Mouse (Mus musculus) gastrocnemius, postnatal 14 days (tissue): ENCODE measurements around the gene 1810010H24Rik. TPM values are rescaled to one million over a fixed set of nuclear protein-coding genes. Genes with fewer than 3 reads are reported as not detected.
"Not testable (repeated sequence)": the region's sequence is repeated elsewhere in the genome, so short reads cannot be mapped to it uniquely, and the experiment has no call there.

Experiments
- DNase-seq: peaks from one replicate; pipeline ENCODE4 v3.0.0; 2021; ENCODE audit warnings: mixed read lengths
- intact Hi-C: fragments of 180-260 bp; cut with DNase I; formaldehyde crosslinking; loops from one replicate; pipeline ENCODE4 v1.15.1; 2025; ENCODE audit warnings: low total_unique reads
- long read RNA-seq, 2 experiments: library from polyadenylated mRNA; stranded (forward); transcript quantifications; one replicate each; pipeline ENCODE4 v2.0.0; 2021
- total RNA-seq, 2 experiments: library from RNA; stranded (reverse); gene quantifications; 2 replicates each; pipeline ENCODE4 v1.2.3; 2021

1810010H24Rik gene
- 1 to 10 TPM; 1.4 to 2.1 TPM for total RNA-seq
- long read RNA-seq, experiment 1, partial matches to known transcripts = 3 of 3 reads
- long read RNA-seq, experiment 1, other reads (novel, unspliced or antisense) = 0 of 3 reads
- long read RNA-seq, experiment 2, partial matches to known transcripts = 2 of 2 reads
- long read RNA-seq, experiment 2, other reads (novel, unspliced or antisense) = 0 of 2 reads

GRCm38 (mm10) chr11:107025411-107026321 is at the start of gene 1810010H24Rik:
Gene 1810010H24Rik, plus strand, starts transcription at chr11:107025681.
- DNase-seq = peak; percentile 20

DNA sequence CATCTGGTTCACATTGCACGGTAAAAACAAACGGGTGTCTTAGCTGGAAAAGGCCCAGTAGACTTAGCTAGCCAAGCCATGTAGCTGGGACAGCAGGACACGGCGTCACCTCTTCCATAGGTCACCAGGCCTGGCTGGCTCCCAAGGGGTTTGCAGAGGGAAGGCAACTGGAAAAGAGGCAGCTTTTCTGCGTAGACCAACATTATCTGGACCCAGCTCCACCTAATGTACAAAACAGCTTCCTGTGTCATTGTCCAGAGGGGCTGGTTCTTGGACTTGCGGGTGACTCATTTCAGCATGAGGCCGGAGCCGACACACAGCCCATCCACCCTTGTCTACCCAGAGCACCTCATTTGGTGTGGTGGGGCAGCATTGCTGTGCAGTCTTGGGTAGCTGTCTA is 49.3 kb upstream of the 1810010H24Rik start:
- intact Hi-C loops = loop anchor here (5.0 kb wide), 2 partner anchors 54 to 124 kb away; partner anchors contain the start of gene Smurf2
- DNase-seq = peak; percentile 66

More at GRCm38 (mm10) chr11:107025411-107026321, at the start of gene 1810010H24Rik:
- intact Hi-C loops = no loop called here

- intact Hi-C loops = no loop called here
Measured at GRCm38 (mm10) chr11:106980455-106980854, 45.0 kb upstream of the 1810010H24Rik start.

DNA sequence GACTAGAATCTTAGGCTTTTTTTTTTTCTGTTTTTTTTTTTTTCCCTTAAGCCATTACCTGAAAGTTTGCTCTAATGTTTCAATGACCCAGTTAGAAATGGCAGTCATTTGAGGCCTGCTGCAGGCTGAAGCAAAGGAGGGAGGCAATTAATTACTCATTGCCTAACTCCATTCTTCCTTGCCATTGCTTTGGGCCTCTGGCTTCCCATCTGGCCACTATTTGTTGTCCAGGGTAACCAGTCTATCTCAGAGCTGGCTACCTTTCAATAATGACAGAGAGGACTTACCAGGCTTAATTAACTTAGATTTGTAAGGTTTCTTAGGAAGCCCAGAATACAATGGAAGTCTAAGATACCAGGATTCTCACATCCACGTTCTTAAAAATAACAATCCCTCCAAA is 43.7 kb upstream of the 1810010H24Rik start:
- intact Hi-C loops = no loop called here
- no peak for DNase-seq

More at GRCm38 (mm10) chr11:106980455-106980854, 45.0 kb upstream of the 1810010H24Rik start:
- DNase-seq = peak; percentile 45

DNA sequence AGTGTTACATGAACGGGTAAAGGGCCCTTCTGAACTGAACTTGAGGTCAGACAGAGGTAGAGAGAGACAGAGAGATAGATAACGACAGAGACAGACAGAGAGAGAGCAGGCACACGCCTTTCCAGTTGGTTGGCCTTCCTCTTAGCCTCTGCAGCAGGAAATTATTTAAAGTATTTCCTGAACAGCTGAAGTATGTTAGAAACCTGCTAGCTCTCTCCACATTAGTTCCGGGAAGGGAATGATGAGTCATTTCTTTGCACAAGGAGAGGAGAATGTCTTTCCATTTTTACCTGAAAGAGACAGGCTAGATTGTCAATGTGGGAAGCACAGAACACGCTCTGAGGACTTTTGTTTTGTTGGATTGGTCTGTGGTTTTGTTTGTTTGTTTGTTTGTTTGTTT is 43.1 kb upstream of the 1810010H24Rik start:
- DNase-seq = no peak
- intact Hi-C loops = no loop called here

- DNase-seq, intact Hi-C loops: not testable (repeated sequence)
Measured at GRCm38 (mm10) chr11:106985979-106986604, 39.4 kb upstream of the 1810010H24Rik start.

DNA sequence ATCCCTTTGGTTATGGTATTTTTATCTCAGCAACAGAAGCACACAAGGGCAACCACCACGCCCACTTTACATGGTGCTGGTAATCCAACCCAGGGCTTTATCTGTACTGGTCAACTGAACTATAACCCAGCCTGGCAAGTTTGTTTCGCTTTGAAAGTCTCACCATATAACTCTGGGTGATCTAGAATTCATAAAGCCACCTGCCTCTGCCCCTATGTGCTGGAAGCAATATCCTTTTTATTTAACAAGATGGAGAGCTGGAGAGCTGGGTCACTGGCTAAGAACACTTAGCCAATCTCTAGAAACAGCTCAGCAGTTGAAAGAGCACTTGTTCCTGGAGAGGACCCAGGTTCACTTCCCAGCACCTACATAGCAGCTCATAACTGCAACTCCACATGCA is 38.1 kb upstream of the 1810010H24Rik start:
- no peak for DNase-seq
- intact Hi-C loops = no loop called here

GRCm38 (mm10) chr11:106994246-106995085 is 31.0 kb upstream of the 1810010H24Rik start:
- intact Hi-C loops = no loop called here
- DNase-seq = no peak

GRCm38 (mm10) chr11:106996492-106996891 is 29.0 kb upstream of the 1810010H24Rik start:
- intact Hi-C loops = not testable (repeated sequence)

GRCm38 (mm10) chr11:106997976-106998375 is 27.5 kb upstream of the 1810010H24Rik start:
- DNase-seq = no peak
- intact Hi-C loops = no loop called here

More at GRCm38 (mm10) chr11:106996492-106996891, 29.0 kb upstream of the 1810010H24Rik start:
- DNase-seq = not testable (repeated sequence)

DNA sequence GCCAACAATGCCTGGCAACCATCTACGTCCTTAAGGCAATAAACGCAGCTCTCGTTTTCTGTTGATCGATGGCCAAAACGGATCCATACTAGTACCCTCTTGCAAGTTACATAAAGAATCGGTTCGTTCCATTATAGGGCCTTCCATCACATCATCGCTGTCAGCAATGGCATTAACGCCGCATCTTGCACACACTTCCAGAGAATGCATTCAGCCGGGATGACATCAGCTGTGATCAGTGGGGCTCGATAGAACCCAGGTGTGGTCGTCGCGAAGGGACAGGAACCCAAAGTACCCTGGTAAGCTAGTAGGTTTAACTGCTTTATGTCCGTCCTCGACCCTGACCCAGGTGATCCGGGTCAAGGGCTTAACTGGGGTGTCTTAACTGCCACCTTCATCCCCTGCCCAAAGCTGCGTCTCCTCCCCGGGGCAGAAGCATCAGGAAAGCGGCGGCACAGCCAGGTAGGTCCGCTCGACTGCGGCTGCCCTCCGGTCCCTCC is 26.8 kb upstream of the 1810010H24Rik start:
- no peak for DNase-seq
- intact Hi-C loops = no loop called here

DNA sequence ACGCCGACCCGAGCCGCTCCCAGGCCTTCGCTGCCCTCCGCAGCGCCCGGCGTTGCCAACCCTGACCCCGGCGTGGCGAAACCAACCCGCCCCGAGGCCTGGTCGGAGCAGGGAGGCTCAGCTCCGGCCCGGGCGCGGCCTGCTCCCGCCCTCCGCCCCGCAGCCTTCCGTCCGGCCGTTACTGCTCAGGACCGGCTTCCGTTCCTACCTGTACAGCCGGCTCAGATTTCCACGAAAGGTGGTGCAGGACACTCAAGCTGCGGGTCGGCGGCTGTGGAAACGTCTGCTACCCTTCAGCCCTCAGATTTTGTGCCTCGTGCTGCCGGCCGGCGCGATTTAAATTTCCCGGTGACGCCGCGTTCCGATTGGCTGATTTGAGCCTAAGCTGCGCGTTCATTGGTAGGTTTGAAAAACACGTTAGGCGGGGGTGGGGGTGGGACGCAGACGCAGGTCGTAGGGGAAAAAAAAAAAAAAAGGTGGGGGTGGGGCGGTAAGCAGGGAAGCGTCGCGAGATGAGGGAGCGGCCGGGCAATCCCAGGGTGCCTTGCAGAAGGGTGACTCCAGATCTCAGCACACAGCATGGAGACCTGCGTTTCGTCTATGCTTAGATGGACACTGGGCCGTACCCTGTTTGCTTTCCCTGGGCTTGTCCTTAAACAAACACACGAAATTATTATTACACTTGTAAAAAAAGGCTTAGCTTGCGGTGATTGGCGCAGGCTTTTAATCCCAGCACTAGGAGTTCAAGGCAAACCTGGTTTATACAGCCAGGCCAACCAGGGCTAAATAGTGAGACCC is 26.1 kb upstream of the 1810010H24Rik start, which contains the start of gene Kpna2:
Gene Kpna2, minus strand, starts transcription at position 391 of the 798 bp plus-strand sequence.
- intact Hi-C loops = no loop called here
- DNase-seq = peak; percentile 86

DNA sequence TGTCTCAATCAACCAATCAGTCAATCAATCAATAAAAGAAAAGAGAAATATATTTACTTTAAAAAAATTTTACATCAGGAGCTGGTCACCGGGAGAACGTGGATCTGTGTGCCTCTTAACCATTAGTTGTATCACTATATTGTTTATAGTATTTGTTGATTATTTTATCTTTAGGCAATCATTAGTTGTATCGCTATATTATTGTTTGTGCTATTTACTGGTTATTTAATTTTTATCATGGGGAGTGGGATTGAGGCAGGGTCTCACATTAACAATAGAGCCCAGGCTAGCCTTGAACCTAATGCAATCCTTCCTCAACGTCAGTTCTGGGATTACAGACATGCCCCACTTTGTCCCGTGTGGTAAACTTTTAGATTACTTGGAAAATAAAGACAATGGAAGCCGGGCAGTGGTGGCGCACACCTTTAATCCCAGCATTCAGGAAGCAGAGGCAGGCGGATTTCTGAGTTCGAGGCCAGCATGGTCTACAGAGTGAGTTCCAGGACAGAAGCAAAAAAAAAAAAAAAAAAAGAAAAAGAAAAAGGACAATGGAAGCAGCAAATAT is 25.4 kb upstream of the 1810010H24Rik start:
- intact Hi-C loops = no loop called here
- DNase-seq = no peak

DNA sequence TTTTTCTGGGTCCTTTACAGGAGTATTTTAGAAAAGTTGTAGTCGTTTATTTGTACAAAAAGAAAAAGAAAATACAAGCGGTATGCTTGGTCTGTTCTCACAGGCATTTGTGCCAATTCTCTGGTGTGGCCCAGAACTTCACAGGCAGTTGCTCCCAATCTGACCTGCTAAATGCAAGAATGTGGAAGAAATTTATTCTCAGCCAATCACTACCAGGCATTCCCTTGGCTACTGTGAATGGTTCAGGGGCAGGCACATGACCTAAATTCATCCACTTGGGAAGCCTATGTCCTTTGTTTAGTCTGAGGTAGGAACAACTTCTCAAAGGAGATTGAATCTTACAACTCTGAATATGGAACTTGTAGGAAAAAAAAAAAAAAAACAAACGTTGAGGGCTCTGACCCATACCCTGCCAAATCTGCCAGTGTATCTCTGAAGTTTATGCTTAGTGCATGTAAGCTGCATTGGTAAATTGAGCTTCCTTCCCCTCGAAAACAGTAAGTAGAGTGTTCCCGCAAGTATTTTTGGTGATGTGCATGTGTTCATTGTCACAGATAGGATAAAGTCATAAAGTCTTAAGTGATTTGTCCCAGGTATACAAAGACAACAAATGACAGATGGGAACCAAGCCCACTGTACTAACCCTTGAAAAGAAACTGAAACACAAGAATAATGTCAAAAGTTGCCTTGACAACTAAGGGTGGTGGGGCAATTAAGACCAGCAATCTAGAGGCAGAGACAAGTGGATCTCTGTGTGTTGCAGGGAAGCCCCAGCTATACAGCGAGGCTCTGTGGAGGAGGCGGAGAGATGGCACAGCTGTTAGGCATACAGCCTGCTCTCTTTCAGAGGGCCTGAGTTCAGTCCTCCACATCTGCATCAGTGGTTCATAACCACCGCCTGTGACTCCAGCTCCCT is 23.5 kb upstream of the 1810010H24Rik start:
- intact Hi-C loops = no loop called here
- no peak for DNase-seq

- intact Hi-C loops = no loop called here
- no peak for DNase-seq
Measured at GRCm38 (mm10) chr11:107005538-107005937, 19.9 kb upstream of the 1810010H24Rik start.

GRCm38 (mm10) chr11:107010447-107010846 is 15.0 kb upstream of the 1810010H24Rik start:
- intact Hi-C loops = no loop called here
- DNase-seq = no peak

DNA sequence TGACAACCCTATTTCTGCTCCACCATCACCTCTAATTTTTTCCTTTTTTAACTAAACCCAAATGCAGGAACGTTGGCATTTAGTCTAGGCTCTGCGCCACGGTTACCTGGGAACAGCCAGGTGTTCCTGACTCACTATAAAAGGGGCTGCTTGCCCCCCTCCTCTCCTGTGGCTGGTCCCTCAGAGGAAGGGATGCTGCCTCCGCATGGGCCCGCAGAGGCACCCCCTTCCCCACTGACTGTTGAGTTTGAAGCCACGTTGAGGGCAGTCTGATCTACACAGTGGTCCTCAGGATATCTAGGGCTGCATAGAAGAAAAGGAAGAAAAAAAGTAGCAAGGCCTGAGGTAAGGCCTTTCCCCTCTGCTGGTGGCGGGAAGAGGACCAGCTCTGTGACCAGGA is 14.3 kb upstream of the 1810010H24Rik start:
- no peak for DNase-seq
- intact Hi-C loops = no loop called here
